Mouse (Mus musculus): ENCODE measurements around the gene Defb36. TPM values are rescaled to one million over a fixed set of nuclear protein-coding genes. Genes with fewer than 3 reads are reported as not detected.

Gene Defb36
- not detected in 2 replicates for polyA plus RNA-seq (2012; ENCODE audit: low replicate concordance)

DNA sequence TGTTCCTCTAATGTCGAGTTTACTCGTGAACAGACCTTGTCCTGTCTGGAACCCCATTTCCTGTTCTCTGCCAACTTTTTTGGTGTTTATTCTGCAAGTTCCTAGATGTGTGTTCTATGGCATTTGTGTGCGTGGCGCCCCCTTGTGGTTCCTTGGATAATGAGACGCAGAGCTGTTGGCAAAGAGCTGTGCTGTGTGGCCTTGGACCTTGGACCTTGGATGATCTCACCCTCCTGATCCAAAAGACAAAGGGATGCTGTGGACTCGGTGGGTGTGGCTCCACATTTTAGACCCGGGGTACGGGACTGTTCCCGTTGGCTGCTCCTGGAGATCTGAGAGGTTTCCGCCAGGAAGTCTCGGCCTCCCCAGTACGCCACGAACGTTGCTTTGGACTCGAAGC is at the start of gene Defb36:
Defb36 (plus strand) TSS at position 271 of the 400 bp plus-strand sequence.

DNA sequence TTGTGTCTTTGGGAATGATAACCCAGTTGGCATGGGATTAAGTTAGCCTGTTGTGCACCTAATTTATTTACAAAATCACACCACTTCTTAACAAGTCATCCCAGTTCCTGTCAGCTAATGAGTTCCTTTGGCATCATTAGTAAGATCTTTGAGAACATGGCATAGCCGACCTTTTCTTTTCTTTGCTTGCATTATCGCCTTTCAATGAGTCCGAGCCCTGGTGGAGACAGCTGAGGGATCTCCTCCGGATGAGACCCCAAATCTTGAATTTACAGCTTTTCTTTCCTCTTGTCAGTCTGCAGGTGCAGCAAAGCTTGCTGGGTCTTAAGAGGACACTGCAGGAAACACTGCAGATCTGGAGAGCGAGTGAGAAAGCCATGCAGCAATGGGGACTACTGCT is 35.1 kb upstream of the Defb36 start, which contains the start of gene Gm17416:
Gm17416 (plus strand) TSS at position 301 of the 400 bp plus-strand sequence.

DNA sequence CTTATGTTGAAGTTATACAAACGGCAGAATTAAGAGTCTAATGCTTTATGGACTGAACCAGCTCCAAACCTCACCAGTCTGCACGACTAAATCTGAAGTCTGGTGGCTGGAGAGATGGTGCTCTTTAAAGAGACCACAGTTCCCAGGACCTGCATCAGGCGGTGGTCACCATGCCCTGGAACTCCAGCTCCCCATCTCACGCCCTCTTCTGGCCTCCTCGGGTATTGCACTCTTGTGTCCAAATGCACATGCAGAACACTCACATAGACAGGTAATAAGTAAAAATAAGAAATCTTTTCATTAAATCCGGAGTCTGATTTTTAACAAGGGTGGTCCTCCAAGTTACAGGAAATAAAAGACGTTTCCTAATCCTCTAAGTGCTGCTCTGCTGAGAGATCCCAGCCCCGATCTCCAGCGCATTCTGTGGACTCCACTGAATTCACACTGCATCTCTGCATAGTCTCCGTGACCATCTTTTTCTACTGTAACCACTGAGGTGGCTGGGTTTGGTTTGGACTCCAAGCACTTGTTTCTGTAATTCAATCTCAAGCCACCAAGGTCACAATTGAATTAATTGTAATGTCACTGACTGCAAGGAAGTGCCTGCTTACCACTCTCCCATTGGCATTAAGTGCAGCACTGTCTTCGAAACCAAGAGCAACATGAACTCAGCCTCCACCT is 31.9 kb upstream of the Defb36 start, which contains the start of gene Defb21:
Defb21 (plus strand) TSS at position 631 of the 681 bp plus-strand sequence.

DNA sequence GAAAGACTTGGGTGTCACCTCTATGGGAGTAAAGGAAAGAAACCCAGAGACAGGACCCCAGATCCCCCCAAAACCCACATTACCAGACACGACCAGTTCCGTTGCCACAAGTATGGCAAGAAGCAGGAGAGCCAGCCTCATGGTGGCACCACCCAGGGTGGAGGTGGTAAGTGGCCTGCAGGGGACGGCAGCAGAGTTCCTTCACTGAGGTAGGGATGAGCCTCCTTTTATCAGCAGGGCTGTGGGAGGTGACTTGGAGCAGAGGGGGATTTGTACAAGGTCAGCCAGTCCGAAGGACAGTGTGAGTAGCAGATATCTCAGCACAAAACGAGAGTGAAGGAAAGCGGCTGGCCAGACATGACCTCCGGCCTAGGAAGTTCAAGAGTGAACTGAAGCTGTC is 24.0 kb upstream of the Defb36 start, which contains the start of gene Defb19:
Defb19 (minus strand) TSS at position 206 of the 400 bp plus-strand sequence.

DNA sequence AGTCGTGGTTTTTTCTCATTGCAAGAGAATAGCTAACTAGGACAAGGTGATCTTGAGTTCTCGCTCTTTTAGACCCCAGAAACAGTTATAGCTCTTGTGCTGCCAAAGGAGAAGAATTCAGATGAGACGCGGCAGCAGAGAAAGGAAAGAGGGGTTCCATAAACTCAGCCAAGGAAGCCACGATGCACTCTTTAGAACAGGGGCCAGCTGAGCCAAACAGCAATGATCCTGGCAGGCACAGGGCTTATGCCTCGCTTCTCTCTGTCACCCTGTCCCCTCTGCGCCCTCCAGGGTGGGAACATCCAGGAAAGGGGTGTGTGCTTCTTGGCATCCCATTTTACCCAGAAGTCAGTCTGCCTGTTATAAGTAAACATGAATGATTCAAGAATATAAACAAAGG is 4.8 kb upstream of the Defb36 start, which contains the start of gene Defb45:
Defb45 (minus strand) TSS at position 101 of the 400 bp plus-strand sequence.

DNA sequence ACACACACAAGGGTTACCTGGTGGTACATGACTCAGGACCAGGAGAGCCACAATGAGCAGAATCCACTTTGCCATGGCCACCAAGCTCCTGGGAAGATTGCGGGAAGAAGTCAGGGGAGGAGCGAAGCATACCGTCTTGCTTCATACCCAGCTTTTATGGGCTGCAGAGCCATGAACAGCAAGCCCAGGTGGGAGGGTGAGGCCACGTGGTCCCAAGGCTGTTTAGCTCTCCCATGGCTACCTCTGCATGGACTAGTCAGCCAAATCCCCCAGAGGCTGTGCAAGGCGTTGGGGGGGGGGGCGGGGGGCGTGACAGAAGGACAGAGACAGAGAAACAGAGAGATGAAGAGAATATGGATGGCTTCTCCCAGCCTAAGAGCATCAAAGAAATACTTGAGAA is 18.8 kb downstream of the Defb36 start, which contains the start of gene Defb25:
Defb25 (minus strand) TSS at position 101 of the 400 bp plus-strand sequence.

DNA sequence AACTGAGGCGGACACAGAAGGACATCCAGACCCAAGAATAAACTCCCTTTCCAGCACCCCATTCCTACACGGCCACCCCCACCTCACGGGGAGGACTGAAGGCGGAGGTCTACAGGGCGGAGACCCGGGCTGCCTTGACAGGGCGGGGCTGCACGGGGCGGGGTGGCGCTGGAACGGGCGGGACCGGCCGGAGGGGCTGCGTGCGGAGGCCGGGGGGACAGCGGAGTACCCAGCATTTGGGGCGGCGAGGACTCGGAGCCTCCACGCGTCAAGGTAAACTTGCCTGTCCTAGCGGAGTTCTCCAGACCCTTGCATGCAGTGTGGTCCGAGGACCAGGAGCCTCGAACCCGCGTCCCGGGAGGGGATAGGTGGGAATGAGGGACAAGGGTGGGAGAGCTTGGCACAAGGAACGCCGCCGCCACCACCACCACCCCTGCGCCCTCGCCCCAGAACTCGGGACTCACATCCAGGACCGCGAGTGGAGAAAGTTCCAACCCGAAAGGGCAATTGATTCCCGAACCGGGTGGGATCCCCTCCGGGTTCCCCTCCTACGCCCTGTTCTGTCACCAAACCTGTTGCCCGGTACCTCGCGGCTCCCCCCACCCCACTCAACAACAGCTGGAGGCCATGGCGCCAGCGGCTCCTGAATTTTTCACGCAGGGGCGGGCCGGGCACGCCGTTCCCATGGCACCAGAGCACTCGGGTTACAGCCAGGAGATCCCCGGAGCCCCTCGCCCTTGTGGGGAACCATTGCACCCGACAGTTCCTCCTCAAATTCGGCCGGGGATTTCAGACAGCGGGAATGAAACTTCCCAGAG is 22.9 kb downstream of the Defb36 start, which contains the start of gene Rem1:
Rem1 (plus strand) TSS at position 178 of the 818 bp plus-strand sequence.

Other genes with a start within 250 kb of the Defb36 start
- gene Nrsn2, start 227.7 kb upstream of the Defb36 start, polyA plus RNA-seq (2012; ENCODE audit: low replicate concordance): not detected in 2 replicates
- gene Sox12, start 206.3 kb upstream of the Defb36 start, polyA plus RNA-seq (2012; ENCODE audit: low replicate concordance): 83.5 and 117 TPM in 2 replicates
- gene Zcchc3, start 189.3 kb upstream of the Defb36 start, polyA plus RNA-seq (2012; ENCODE audit: low replicate concordance): 11.5 and 15.2 TPM in 2 replicates
- gene 6820408C15Rik, start 188.7 kb upstream of the Defb36 start, polyA plus RNA-seq (2012; ENCODE audit: low replicate concordance): 0.20 TPM in 1 of 2 replicates, not detected in the other
- gene Defb23, start 139.7 kb upstream of the Defb36 start, polyA plus RNA-seq (2012; ENCODE audit: low replicate concordance): not detected in 2 replicates
- not detected in 2 replicates for gene Defb20, start 127.3 kb upstream of the Defb36 start, polyA plus RNA-seq (2012; ENCODE audit: low replicate concordance)
- not detected in 2 replicates for gene Defb22, start 114.2 kb upstream of the Defb36 start, polyA plus RNA-seq (2012; ENCODE audit: low replicate concordance)
- not detected in 2 replicates for gene Defb26, start 92.6 kb upstream of the Defb36 start, polyA plus RNA-seq (2012; ENCODE audit: low replicate concordance)
- gene Defb28, start 86.1 kb upstream of the Defb36 start, polyA plus RNA-seq (2012; ENCODE audit: low replicate concordance): not detected in 2 replicates
- gene Defb29, start 64.2 kb upstream of the Defb36 start, polyA plus RNA-seq (2012; ENCODE audit: low replicate concordance): not detected in 2 replicates
- gene Gm17416, start 35.0 kb upstream of the Defb36 start, polyA plus RNA-seq (2012; ENCODE audit: low replicate concordance): not detected in 2 replicates
- not detected in 2 replicates for gene Defb21, start 31.6 kb upstream of the Defb36 start, polyA plus RNA-seq (2012; ENCODE audit: low replicate concordance)
- not detected in 2 replicates for gene Defb19, start 24.0 kb upstream of the Defb36 start, polyA plus RNA-seq (2012; ENCODE audit: low replicate concordance)
- gene Defb45, start 4.9 kb upstream of the Defb36 start, polyA plus RNA-seq (2012; ENCODE audit: low replicate concordance): not detected in 2 replicates
- gene Defb25, start 18.7 kb downstream of the Defb36 start, polyA plus RNA-seq (2012; ENCODE audit: low replicate concordance): not detected in 2 replicates
- gene Rem1, start 22.6 kb downstream of the Defb36 start, polyA plus RNA-seq (2012; ENCODE audit: low replicate concordance): 0.80 and 2.1 TPM in 2 replicates
- 109 and 191 TPM in 2 replicates for gene H13, start 65.1 kb downstream of the Defb36 start, polyA plus RNA-seq (2012; ENCODE audit: low replicate concordance)
- gene Mcts2, start 82.7 kb downstream of the Defb36 start, polyA plus RNA-seq (2012; ENCODE audit: low replicate concordance): 2.2 TPM in 1 of 2 replicates, not detected in the other
- gene Id1, start 131.9 kb downstream of the Defb36 start, polyA plus RNA-seq (2012; ENCODE audit: low replicate concordance): 2.9 and 6.2 TPM in 2 replicates
- gene Cox4i2, start 149.8 kb downstream of the Defb36 start, polyA plus RNA-seq (2012; ENCODE audit: low replicate concordance): 0.35 TPM in 1 of 2 replicates, not detected in the other
- gene Bcl2l1, start 227.4 kb downstream of the Defb36 start, polyA plus RNA-seq (2012; ENCODE audit: low replicate concordance): 97.0 and 169 TPM in 2 replicates
- gene Tpx2, start 243.6 kb downstream of the Defb36 start, polyA plus RNA-seq (2012; ENCODE audit: low replicate concordance): 9.2 and 11.6 TPM in 2 replicates